Mouse (Mus musculus): ENCODE measurements around the gene Fry.

DNA sequence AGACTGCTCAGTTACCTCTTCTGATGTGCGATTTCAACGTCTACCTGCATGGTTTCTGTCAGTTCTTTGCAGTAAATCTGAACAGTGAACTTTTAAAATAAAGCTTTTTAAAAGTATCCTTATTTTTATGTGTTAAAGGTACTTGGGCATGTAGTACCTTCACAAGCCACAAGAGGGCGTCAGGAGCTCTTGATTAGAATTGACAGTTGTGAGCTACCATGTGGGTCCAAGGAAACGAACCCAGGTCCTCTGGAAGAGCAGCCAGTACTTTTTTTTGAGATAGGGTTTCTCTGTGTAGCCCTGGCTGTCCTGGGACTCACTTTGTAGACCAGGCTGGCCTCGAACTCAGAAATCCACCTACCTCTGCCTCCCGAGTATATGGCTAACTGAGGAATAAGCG is 323.2 kb downstream of the Fry start:
- TF ChIP-seq CTCF (IDR thresholded peaks at IDR 0.05) (peak; percentile 86), POLR2A (IDR thresholded peaks at IDR 0.05; ENCODE audit: insufficient read depth, low read depth, low read length) (no peak), EP300 (IDR thresholded peaks at IDR 0.05; ENCODE audit: insufficient read depth, low read depth, low read length) (no peak)
